Mouse (Mus musculus) midbrain, embryonic 14.5 days (tissue): ENCODE data around the gene Nmnat2. TPM values are rescaled to one million over a fixed set of nuclear protein-coding genes. Genes with fewer than 3 reads are reported as not detected.

Experiments used
- ATAC-seq: fragments of 200-750 bp; cut with Nextera tagmentation; 2 replicates; pipeline ENCODE4 v1.8.0; 2017; ENCODE audit warnings: moderate number of reproducible peaks, moderate library complexity; ENCODE audit not compliant: low FRiP score, low TSS enrichment
- DNase-seq: peaks from one replicate; pipeline ENCODE4 v3.0.0-alpha.2; 2015
- H3K27ac ChIP-seq: fragments of 300-500 bp; sonication (generic); replicated peaks from 2 replicates; pipeline ENCODE4 v1.5.1; 2014; ENCODE audit warnings: mild to moderate bottlenecking, low read depth, low read length, moderate library complexity
- H3K27me3 ChIP-seq: fragments of 300-500 bp; sonication (generic); 2 replicates; pipeline ENCODE4 v1.6.1; 2014; ENCODE audit warnings: low read length, control low read depth, mixed read lengths; ENCODE audit not compliant: control insufficient read depth, insufficient read depth
- H3K36me3 ChIP-seq: fragments of 300-500 bp; sonication (generic); 2 replicates; pipeline ENCODE4 v1.6.1; 2014; ENCODE audit warnings: low read length, control low read depth; ENCODE audit not compliant: control insufficient read depth, insufficient read depth
- H3K4me1 ChIP-seq: fragments of 300-500 bp; sonication (generic); 2 replicates; pipeline ENCODE4 v1.6.1; 2014; ENCODE audit warnings: mild to moderate bottlenecking, antibody characterized with exemption, low read length, control low read depth; ENCODE audit not compliant: control insufficient read depth, insufficient read depth
- H3K4me2 ChIP-seq: fragments of 300-500 bp; sonication (generic); 2 replicates; pipeline ENCODE4 v1.6.1; 2014; ENCODE audit warnings: mild to moderate bottlenecking, low read length, moderate library complexity
- H3K4me3 ChIP-seq: fragments of 300-500 bp; sonication (generic); replicated peaks from 2 replicates; pipeline ENCODE4 v1.5.1; 2014; ENCODE audit warnings: low read depth, low read length
- H3K9ac ChIP-seq: fragments of 300-500 bp; sonication (generic); replicated peaks from 2 replicates; pipeline ENCODE4 v1.6.1; 2014; ENCODE audit warnings: mild to moderate bottlenecking, low read length, moderate library complexity
- H3K9me3 ChIP-seq: fragments of 300-500 bp; sonication (generic); 2 replicates; pipeline ENCODE4 v1.6.1; 2016; ENCODE audit warnings: low read length, control low read depth, mixed read lengths; ENCODE audit not compliant: control insufficient read depth
- WGBS: fragments of 180-500 bp; shearing (Covaris S2); extraction: QIAGEN DNeasy Blood & Tissue Kit; methylation state at CpG from one replicate; pipeline ENCODE4 v1.1.7; 2014; 5-methylcytosine and 5-hydroxymethylcytosine counted together
- polyA plus RNA-seq: library from polyadenylated mRNA; unstranded; fragments of >200 nt; fragmentation: Nextera tagmentation; extraction: Ambion mirVana; gene quantifications from 2 replicates; pipeline ENCODE4 v1.2.1, GENCODE M21; 2014

The Nmnat2 gene
- polyA plus RNA-seq, 1 experiment from 2014 or later, result 83.2 TPM

- Histone ChIP-seq H3K9me3 (no peaks in the 10 kb centered on the region), H3K27ac (no peak overlapping the region), H3K9ac (no peak overlapping the region), H3K4me3 (no peak overlapping the region), H3K36me3 (no peaks in the 10 kb centered on the region), H3K4me2 (no peak overlapping the region), H3K27me3 (no peaks in the 10 kb centered on the region), H3K4me1 (no peaks in the 10 kb centered on the region)
- no peak for DNase-seq
- no peak for ATAC-seq
- WGBS, result 78% methylated on average over 11 of the region's 11 CpGs
Measured at GRCm38 (mm10) chr1:153144021-153144420, 189.2 kb downstream of the Nmnat2 start.

- 93% methylated on average over 5 of the region's 5 CpGs for WGBS
Measured at GRCm38 (mm10) chr1:153145791-153146190, 191.0 kb downstream of the Nmnat2 start.

GRCm38 (mm10) chr1:153152594-153152993 is 197.8 kb downstream of the Nmnat2 start:
- Histone ChIP-seq H3K9me3 (no peaks in the 10 kb centered on the region), H3K36me3 (no peaks in the 10 kb centered on the region), H3K4me2 (no peak overlapping the region), H3K4me3 (no peak overlapping the region), H3K9ac (no peak overlapping the region), H3K4me1 (no peaks in the 10 kb centered on the region; the same call in 1 of the 2 replicates), H3K27ac (no peak overlapping the region), H3K27me3 (no peaks in the 10 kb centered on the region)
- DNase-seq, result peak; percentile 52
- ATAC-seq, result no peak
- WGBS, result 78% methylated on average over 7 of the region's 7 CpGs

More at GRCm38 (mm10) chr1:153145791-153146190, 191.0 kb downstream of the Nmnat2 start:
- DNase-seq (no peak), ATAC-seq (no peak)
- Histone ChIP-seq H3K4me3 (no peak overlapping the region), H3K9ac (no peak overlapping the region), H3K9me3 (no peaks in the 10 kb centered on the region), H3K4me2 (no peak overlapping the region), H3K36me3 (no peaks in the 10 kb centered on the region), H3K4me1 (no peaks in the 10 kb centered on the region), H3K27ac (no peak overlapping the region), H3K27me3 (no peaks in the 10 kb centered on the region)

- H3K27me3 ChIP-seq, result no peaks in the 10 kb centered on the region
- ATAC-seq (no peak; the same call in 1 of the 2 replicates), DNase-seq (peak; percentile 60)
- no peaks in the 10 kb centered on the region; the same call in 1 of the 2 replicates for H3K4me1 ChIP-seq
- H3K4me2 ChIP-seq, result no peak overlapping the region
- WGBS, result 60% methylated on average over 10 of the region's 10 CpGs
- no peak overlapping the region for H3K4me3 ChIP-seq
- H3K9me3 ChIP-seq, result no peaks in the 10 kb centered on the region
- no peak overlapping the region for H3K27ac ChIP-seq
- H3K36me3 ChIP-seq, result no peaks in the 10 kb centered on the region
- H3K9ac ChIP-seq, result no peak overlapping the region
Measured at GRCm38 (mm10) chr1:153153619-153154137, 198.9 kb downstream of the Nmnat2 start.

- H3K4me1 ChIP-seq, result no peaks in the 10 kb centered on the region; the same call in 1 of the 2 replicates
- 92% methylated on average over 8 of the region's 8 CpGs for WGBS
- no peak for ATAC-seq
Measured at GRCm38 (mm10) chr1:153155364-153155763, 200.6 kb downstream of the Nmnat2 start.

GRCm38 (mm10) chr1:153157021-153157623 is 202.3 kb downstream of the Nmnat2 start:
- no peak for ATAC-seq

More at GRCm38 (mm10) chr1:153155364-153155763, 200.6 kb downstream of the Nmnat2 start:
- Histone ChIP-seq H3K27ac (no peak overlapping the region), H3K27me3 (no peaks in the 10 kb centered on the region), H3K9me3 (no peaks in the 10 kb centered on the region), H3K36me3 (no peaks in the 10 kb centered on the region), H3K9ac (no peak overlapping the region), H3K4me2 (no peak overlapping the region), H3K4me3 (no peak overlapping the region)
- no peak for DNase-seq

GRCm38 (mm10) chr1:153159137-153159536 is 204.3 kb downstream of the Nmnat2 start:
- H3K27me3 ChIP-seq, result no peaks in the 10 kb centered on the region
- H3K4me2 ChIP-seq, result no peak overlapping the region
- no peaks in the 10 kb centered on the region for H3K9me3 ChIP-seq
- no peaks in the 10 kb centered on the region for H3K4me1 ChIP-seq
- DNase-seq (no peak), ATAC-seq (no peak)
- no peak overlapping the region for H3K4me3 ChIP-seq
- H3K27ac ChIP-seq, result no peak overlapping the region
- H3K36me3 ChIP-seq, result no peaks in the 10 kb centered on the region
- 92% methylated on average over 4 of the region's 4 CpGs for WGBS
- H3K9ac ChIP-seq, result no peak overlapping the region

More at GRCm38 (mm10) chr1:153157021-153157623, 202.3 kb downstream of the Nmnat2 start:
- no peak overlapping the region for H3K4me3 ChIP-seq
- no peaks in the 10 kb centered on the region for H3K9me3 ChIP-seq
- no peak for DNase-seq
- no peaks in the 10 kb centered on the region for H3K36me3 ChIP-seq
- H3K4me1 ChIP-seq, result no peaks in the 10 kb centered on the region; the same call in 1 of the 2 replicates
- H3K9ac ChIP-seq, result no peak overlapping the region
- H3K27me3 ChIP-seq, result no peaks in the 10 kb centered on the region
- 86% methylated on average over 5 of the region's 5 CpGs for WGBS
- no peak overlapping the region for H3K27ac ChIP-seq
- H3K4me2 ChIP-seq, result no peak overlapping the region

- Histone ChIP-seq H3K27me3 (no peaks in the 10 kb centered on the region), H3K27ac (no peak overlapping the region), H3K4me1 (no peaks in the 10 kb centered on the region), H3K4me3 (no peak overlapping the region), H3K36me3 (no peaks in the 10 kb centered on the region), H3K4me2 (no peak overlapping the region), H3K9ac (no peak overlapping the region), H3K9me3 (no peaks in the 10 kb centered on the region)
- no peak for ATAC-seq
- no peak for DNase-seq
- WGBS, result 89% methylated on average over 3 of the region's 3 CpGs
Measured at GRCm38 (mm10) chr1:153163831-153164230, 209.0 kb downstream of the Nmnat2 start.

GRCm38 (mm10) chr1:153168293-153168692 is 213.5 kb downstream of the Nmnat2 start:
- Histone ChIP-seq H3K4me3 (no peak overlapping the region), H3K4me1 (0 out of 2 replicates have a peak, but pooled peaks cover 5% of the 10 kb centered on the region), H3K9ac (no peak overlapping the region), H3K27me3 (no peaks in the 10 kb centered on the region), H3K27ac (no peak overlapping the region), H3K4me2 (no peak overlapping the region), H3K36me3 (no peaks in the 10 kb centered on the region), H3K9me3 (no peaks in the 10 kb centered on the region)
- ATAC-seq (no peak), DNase-seq (no peak)
- 84% methylated on average over 5 of the region's 5 CpGs for WGBS
